Mouse (Mus musculus): Measurements from ENCODE around the gene Cep19. TPM values are rescaled to one million over a fixed set of nuclear protein-coding genes. Genes with fewer than 3 reads are reported as not detected.

The Cep19 gene
- total and polyA plus RNA-seq, 2 experiments from 2014 or later = 43.6 to 64.8 TPM

DNA sequence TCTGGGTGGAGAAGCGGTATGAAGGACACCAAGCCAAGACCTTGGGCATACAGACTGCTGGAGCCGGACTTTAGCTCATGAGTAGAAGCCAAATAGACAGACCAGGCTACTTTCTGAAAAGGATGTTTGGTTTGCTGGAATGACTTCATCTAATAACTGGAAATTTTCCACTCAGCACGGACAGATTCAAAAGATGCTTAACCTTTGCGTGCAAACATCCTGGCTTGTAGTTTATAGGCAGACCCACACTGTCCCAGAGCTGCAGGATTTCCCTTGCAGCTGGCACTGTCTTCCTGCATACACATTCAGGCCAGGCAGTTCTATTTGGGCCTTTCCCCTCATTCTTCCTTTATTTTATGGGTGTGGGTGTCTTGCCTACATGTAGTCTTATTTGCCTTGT, 27.4 kb downstream of the Cep19 start:
- DNase-seq (no peak), ATAC-seq (no peak)
- Histone ChIP-seq H3K27ac (ENCODE audit: low read depth, low read length) (no peak overlapping the region), H3K36me3 (ENCODE audit: insufficient read depth) (no peaks in the 10 kb centered on the region), H3K9ac (no peak overlapping the region), H3K4me1 (ENCODE audit: insufficient read depth) (no peaks in the 10 kb centered on the region), H3K27me3 (ENCODE audit: insufficient read depth, low read length) (no peaks in the 10 kb centered on the region), H3K9me3 (ENCODE audit: low read length) (no peaks in the 10 kb centered on the region), H3K4me2 (ENCODE audit: low read depth) (no peak overlapping the region), H3K4me3 (ENCODE audit: low read depth, low read length) (no peak overlapping the region)
- 88% methylated on average over 4 of the region's 4 CpGs for WGBS
- no peak for TF ChIP-seq CTCF (IDR thresholded peaks at IDR 0.05; ENCODE audit: low read depth)

- Histone ChIP-seq H3K9ac (no peak overlapping the region), H3K4me1 (ENCODE audit: insufficient read depth) (no peaks in the 10 kb centered on the region), H3K27me3 (ENCODE audit: insufficient read depth, low read length) (no peaks in the 10 kb centered on the region), H3K27ac (ENCODE audit: low read depth, low read length) (no peak overlapping the region), H3K4me2 (ENCODE audit: low read depth) (no peak overlapping the region), H3K4me3 (ENCODE audit: low read depth, low read length) (no peak overlapping the region), H3K36me3 (ENCODE audit: insufficient read depth) (no peaks in the 10 kb centered on the region), H3K9me3 (ENCODE audit: low read length) (no peaks in the 10 kb centered on the region)
- no peak for TF ChIP-seq CTCF (IDR thresholded peaks at IDR 0.05; ENCODE audit: low read depth)
- DNase-seq (no peak), ATAC-seq (no peak)
- 83% methylated on average over 20 of the region's 20 CpGs for WGBS
Observed at GRCm38 (mm10) chr16:32129449-32130189, 30.0 kb downstream of the Cep19 start.

GRCm38 (mm10) chr16:32130190-32130826, 30.7 kb downstream of the Cep19 start:
- H3K9me3 ChIP-seq (ENCODE audit: low read length) = no peaks in the 10 kb centered on the region
- 81% methylated on average over 16 of the region's 16 CpGs for WGBS

DNA sequence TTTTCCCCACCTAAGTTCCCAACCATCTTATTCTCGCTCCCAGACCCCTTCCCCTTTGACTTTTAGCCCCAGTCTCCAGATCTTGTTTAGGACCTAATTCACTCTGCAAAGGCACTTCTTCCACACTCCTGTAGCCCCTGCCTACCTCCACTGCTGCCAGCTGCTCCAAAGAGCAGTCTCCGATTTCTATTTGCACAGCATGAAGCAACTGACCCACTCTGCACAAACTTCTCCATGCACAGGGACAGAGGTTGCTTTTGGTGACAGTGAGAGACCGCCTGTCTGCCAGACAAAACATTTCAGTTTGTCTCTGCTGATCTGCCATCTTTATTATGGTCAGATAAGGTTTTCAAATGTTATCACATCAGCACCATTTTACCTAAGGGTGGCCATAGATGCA, 33.5 kb downstream of the Cep19 start:
- H3K9me3 ChIP-seq (ENCODE audit: low read length) = no peaks in the 10 kb centered on the region
- no peaks in the 10 kb centered on the region for H3K36me3 ChIP-seq (ENCODE audit: insufficient read depth)
- H3K4me1 ChIP-seq (ENCODE audit: insufficient read depth) = no peaks in the 10 kb centered on the region
- TF ChIP-seq CTCF (IDR thresholded peaks at IDR 0.05; ENCODE audit: low read depth) = no peak
- DNase-seq = no peak
- H3K9ac ChIP-seq = no peak overlapping the region
- 90% methylated on average over 3 of the region's 3 CpGs for WGBS
- no peak overlapping the region for H3K4me3 ChIP-seq (ENCODE audit: low read depth, low read length)
- H3K4me2 ChIP-seq (ENCODE audit: low read depth) = no peak overlapping the region
- no peaks in the 10 kb centered on the region for H3K27me3 ChIP-seq (ENCODE audit: insufficient read depth, low read length)
- no peak for ATAC-seq
- no peak overlapping the region for H3K27ac ChIP-seq (ENCODE audit: low read depth, low read length)

More at GRCm38 (mm10) chr16:32130190-32130826, 30.7 kb downstream of the Cep19 start:
- H3K9ac ChIP-seq = no peak overlapping the region
- H3K4me2 ChIP-seq (ENCODE audit: low read depth) = no peak overlapping the region
- H3K36me3 ChIP-seq (ENCODE audit: insufficient read depth) = no peaks in the 10 kb centered on the region
- H3K4me1 ChIP-seq (ENCODE audit: insufficient read depth) = no peaks in the 10 kb centered on the region
- H3K27me3 ChIP-seq (ENCODE audit: insufficient read depth, low read length) = no peaks in the 10 kb centered on the region
- no peak overlapping the region for H3K4me3 ChIP-seq (ENCODE audit: low read depth, low read length)
- no peak for TF ChIP-seq CTCF (IDR thresholded peaks at IDR 0.05; ENCODE audit: low read depth)
- DNase-seq (no peak), ATAC-seq (no peak)
- no peak overlapping the region for H3K27ac ChIP-seq (ENCODE audit: low read depth, low read length)

GRCm38 (mm10) chr16:32135842-32136357, 36.3 kb downstream of the Cep19 start:
- no peak overlapping the region for H3K27ac ChIP-seq (ENCODE audit: low read depth, low read length)
- H3K9ac ChIP-seq = no peak overlapping the region
- no peaks in the 10 kb centered on the region for H3K27me3 ChIP-seq (ENCODE audit: insufficient read depth, low read length)
- ATAC-seq (no peak), DNase-seq (no peak)
- H3K4me1 ChIP-seq (ENCODE audit: insufficient read depth) = no peaks in the 10 kb centered on the region
- no peak overlapping the region for H3K4me3 ChIP-seq (ENCODE audit: low read depth, low read length)
- no peak for TF ChIP-seq CTCF (IDR thresholded peaks at IDR 0.05; ENCODE audit: low read depth)
- 84% methylated on average over 7 of the region's 7 CpGs for WGBS
- no peaks in the 10 kb centered on the region for H3K9me3 ChIP-seq (ENCODE audit: low read length)
- H3K4me2 ChIP-seq (ENCODE audit: low read depth) = no peak overlapping the region
- no peaks in the 10 kb centered on the region for H3K36me3 ChIP-seq (ENCODE audit: insufficient read depth)

DNA sequence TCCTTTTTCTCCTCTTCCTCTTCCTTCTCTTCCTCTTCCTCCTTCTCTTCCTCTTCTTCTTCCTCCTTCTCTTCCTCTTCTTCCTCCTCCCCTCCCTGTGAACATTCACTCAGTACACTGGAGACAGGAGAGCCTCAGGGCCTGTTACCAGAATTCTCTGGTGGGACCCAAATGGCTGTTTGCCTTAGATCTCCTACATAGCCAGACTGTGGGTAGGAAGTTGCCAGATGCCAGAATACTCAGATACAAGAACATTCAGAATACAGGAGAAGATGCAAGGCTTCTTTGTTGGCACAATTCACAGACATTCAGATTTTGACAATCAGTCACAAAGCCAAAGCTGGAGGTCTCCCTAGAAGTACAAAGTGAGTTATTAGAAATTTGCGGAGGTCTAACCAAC, 39.4 kb downstream of the Cep19 start:
- Histone ChIP-seq H3K36me3 (ENCODE audit: insufficient read depth) (0 out of 2 replicates have a peak, but pooled peaks cover 10% of the 10 kb centered on the region), H3K9me3 (ENCODE audit: low read length) (no peaks in the 10 kb centered on the region), H3K4me1 (ENCODE audit: insufficient read depth) (no peaks in the 10 kb centered on the region), H3K27ac (ENCODE audit: low read depth, low read length) (no peak overlapping the region), H3K4me2 (ENCODE audit: low read depth) (no peak overlapping the region), H3K9ac (no peak overlapping the region), H3K4me3 (ENCODE audit: low read depth, low read length) (no peak overlapping the region), H3K27me3 (ENCODE audit: insufficient read depth, low read length) (no peaks in the 10 kb centered on the region)
- DNase-seq = no peak
- no peak for ATAC-seq
- no peak for TF ChIP-seq CTCF (IDR thresholded peaks at IDR 0.05; ENCODE audit: low read depth)
- 97% methylated on average over 1 of the region's 1 CpGs for WGBS

DNA sequence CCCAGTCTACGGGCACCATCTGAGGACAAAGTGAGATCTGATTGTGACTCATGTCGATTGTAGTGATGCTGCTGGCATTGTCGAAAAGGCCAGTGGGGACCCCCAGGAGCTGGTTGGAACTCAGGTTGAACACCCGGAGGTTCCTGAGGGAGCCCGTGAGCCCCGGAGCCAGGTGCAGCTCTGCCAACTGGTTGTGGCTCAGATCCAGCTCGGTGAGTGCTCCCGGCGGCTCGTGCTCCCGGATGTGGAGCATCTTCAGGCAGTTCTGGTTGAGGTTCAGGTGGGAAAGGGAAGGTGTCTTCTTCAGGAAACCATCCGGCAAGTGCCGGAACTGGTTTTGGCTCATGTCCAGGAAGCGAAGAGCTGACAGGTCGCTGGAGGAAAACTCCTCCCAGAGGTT, 44.2 kb downstream of the Cep19 start:
- Histone ChIP-seq H3K36me3 (ENCODE audit: insufficient read depth) (0 out of 2 replicates have a peak, but pooled peaks cover 10% of the 10 kb centered on the region), H3K9me3 (ENCODE audit: low read length) (no peaks in the 10 kb centered on the region), H3K4me1 (ENCODE audit: insufficient read depth) (no peaks in the 10 kb centered on the region), H3K27ac (ENCODE audit: low read depth, low read length) (no peak overlapping the region), H3K27me3 (ENCODE audit: insufficient read depth, low read length) (no peaks in the 10 kb centered on the region), H3K9ac (no peak overlapping the region), H3K4me2 (ENCODE audit: low read depth) (no peak overlapping the region), H3K4me3 (ENCODE audit: low read depth, low read length) (no peak overlapping the region)
- no peak for TF ChIP-seq CTCF (IDR thresholded peaks at IDR 0.05; ENCODE audit: low read depth)
- WGBS = 93% methylated on average over 15 of the region's 15 CpGs
- ATAC-seq (no peak), DNase-seq (no peak)

All from forebrain, postnatal 0 days (tissue).